Mouse (Mus musculus) hematopoietic stem cell, adult 5-6 weeks (primary cell): ENCODE measurements around the gene Gpr150. TPM values are rescaled to one million over a fixed set of nuclear protein-coding genes. Genes with fewer than 3 reads are reported as not detected.

Experiments
- ATAC-seq, 2 experiments: fragments of 125-278 bp in 1 of 2; replicated peaks in 1 of 2; 2 replicates each; pipeline ENCODE4 v1.8.0; 2016 to 2017; ENCODE audit warnings: inconsistent platforms in 2 of 2, mild to moderate bottlenecking in 2 of 2, moderate number of reproducible peaks in 2 of 2, low read depth in 1 of 2, moderate TSS enrichment in 1 of 2; ENCODE audit not compliant: low FRiP score in 2 of 2, poor library complexity in 2 of 2, severe bottlenecking in 2 of 2, insufficient read depth in 1 of 2, low TSS enrichment in 1 of 2
- total RNA-seq: library from RNA; stranded (forward); fragments of 172-1452, 232-1000 nt; gene quantifications from 2 replicates; pipeline ENCODE4 v1.2.3, GENCODE M21; 2017

The Gpr150 gene
- total RNA-seq: 0.55 and 0.88 TPM in 2 replicates

DNA sequence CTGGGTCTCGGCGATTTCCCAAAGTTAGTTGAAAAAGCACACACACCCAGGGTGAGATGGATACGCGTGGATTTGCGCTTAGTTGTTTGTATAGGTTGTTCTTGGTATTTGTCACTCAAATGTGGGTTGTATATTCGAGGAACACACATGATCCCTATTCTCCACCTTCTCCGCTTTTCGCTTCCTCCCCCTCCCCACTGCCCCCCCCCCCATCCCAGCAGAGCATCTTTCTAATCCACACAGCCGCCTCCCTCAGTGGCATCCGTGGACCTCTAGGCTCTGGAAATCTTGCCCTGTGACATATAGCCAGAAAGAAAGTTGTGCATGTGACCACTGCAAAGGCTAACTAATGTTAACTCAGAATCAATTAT is at the start of gene Gpr150:
Gpr150 (minus strand) TSS at position 101 of the 371 bp plus-strand sequence.
- no peak for ATAC-seq

DNA sequence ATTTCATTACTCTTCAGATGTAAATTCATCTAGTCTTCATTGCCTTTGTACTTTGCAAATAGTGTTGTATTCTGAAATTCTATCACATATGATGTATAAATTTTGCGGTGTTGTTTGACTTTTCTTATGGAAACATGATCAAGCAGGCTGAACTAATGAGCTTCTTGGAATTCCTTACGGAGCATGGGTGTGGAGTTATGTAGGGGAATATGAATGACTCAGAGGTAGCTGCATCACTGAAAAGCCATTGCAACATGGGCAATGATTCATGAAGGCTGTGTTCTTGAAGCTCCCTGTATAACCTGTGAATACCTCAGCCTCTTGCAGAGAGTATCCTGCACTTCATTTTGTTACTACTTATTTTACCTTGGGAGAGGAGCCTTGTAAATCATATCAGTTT is 45.2 kb upstream of the Gpr150 start:
- ATAC-seq: no peak

DNA sequence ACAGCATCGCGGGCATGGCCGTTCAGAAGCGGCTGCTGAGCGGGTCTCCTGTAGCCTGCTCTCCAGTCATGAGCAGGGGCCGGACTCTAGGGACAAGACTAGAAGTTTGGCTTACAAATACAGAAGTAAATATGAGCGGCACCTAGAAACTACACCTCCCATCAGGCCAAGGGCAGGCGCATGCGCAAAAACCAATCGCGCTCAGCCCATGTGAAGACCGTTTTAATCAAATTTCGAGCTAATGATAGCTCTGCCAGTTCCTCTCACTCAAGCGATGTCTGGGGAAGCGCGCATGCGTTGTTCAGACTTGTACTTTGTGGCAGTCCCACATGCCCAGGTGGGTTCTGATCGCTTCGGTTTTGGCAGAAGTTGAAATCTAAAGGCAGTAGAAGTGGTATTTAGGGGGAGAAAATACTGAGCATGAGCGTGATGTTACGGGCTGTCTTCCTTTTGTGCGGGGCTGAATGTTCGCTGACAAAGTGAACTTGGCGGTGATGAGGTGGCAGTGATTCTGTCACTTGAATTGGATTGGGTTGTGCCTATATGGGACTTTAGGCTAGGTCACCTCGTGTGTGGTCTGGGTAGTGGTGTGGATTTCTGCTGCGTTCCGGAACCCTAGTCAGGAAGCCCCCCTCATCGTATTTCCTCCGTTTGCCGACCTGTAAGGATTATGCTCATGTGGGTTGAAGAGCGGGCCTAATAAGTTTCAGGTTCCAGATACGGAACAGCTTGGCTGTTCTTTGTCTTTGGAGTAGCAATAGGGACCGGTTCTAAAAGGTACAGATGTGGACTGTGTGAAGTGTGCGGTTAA is 41.9 kb upstream of the Gpr150 start, which contains the start of the genes Arsk and Ttc37:
Arsk (minus strand) TSS at position 168 of the 811 bp plus-strand sequence.
Ttc37 (plus strand) TSS at position 242 of the 811 bp plus-strand sequence.
- ATAC-seq: peak; percentile 92 to 93

DNA sequence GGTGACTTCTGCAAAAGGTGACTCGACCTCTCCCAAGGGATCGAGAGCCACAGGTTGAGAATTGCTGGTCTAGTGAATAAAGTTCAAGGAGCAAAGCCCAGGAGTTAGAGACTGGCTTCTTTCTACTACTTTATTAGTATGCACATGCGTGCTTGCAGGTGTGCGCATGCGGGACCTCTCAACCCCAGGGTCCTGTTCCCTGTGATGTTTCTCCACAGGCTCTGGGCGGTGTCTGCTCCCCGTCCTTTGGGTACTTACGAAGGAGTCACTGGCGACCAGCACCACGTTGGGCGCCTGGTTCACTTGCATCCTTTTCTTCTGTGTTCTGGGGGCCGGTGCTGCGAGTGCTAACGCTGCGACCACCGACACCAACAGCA is 41.3 kb upstream of the Gpr150 start:
- peak; percentile 65 to 66 for ATAC-seq

DNA sequence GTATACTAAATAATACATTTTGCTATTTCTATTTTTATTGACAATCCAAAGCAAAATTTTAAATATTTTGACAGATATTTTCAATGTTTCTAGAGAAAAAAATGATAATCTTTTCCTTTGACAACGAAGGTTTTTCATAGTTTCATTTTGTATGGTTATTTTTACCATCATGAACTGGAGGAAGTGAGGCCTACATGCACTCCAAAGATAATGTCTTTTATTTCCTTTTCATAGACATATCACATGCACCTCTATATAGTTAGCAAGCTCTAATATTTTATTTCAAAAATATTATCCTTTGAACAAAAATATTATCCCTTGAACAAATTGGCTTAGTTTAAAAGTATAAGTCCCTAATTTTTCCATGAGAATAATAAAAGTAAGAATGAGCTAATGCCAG is 17.5 kb upstream of the Gpr150 start:
- ATAC-seq: peak; percentile 48 to 69; a peak in 3 of 4 replicates

DNA sequence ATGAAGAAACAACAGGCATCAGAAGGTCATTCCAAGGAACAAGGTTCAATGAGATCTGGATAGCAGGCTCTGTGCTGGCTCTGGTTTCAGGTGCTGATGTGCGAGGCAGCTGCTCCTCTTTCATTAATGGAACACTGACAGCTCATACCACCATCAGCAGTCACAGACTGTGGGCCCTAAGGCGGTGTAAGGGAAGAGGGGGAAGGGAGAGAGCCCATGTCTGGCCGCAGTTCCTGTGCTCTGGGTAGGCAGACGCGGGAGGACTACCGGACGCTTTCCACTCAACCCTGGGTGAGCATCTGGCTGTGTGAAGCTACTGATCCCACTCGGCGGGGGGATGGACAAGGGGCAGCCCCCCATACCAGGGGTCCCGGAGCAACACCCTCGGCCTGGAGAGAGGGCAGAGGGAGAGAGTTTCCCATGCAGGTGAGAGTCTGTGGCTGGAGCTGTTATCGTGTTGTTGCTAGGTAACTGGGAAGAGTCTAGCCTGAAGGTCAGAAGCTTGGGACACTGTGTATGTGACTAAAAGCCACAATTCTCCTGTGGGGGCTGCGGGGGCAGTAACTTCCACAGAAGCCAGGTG is 7.7 kb upstream of the Gpr150 start:
- ATAC-seq: no peak

DNA sequence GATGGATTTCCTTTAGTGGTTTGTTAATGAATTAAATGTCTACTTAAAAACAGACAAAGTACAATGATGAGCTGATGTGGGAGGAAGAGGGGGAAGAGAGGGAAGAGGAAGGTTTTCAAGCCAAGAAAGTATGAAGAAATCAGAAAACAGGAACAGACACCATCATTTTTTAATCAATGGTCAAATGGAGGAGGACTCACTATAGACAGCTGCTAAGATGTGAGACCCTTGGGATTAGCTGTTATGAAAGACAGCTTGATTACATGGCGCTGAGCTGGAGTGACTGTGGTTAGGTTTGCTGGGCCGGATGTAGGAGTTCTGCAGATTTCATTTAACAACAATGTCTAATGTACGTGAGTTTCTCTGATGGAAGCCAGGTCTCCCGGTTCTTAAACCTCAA is 6.8 kb upstream of the Gpr150 start:
- ATAC-seq: no peak; a peak in 1 of 4 replicates

DNA sequence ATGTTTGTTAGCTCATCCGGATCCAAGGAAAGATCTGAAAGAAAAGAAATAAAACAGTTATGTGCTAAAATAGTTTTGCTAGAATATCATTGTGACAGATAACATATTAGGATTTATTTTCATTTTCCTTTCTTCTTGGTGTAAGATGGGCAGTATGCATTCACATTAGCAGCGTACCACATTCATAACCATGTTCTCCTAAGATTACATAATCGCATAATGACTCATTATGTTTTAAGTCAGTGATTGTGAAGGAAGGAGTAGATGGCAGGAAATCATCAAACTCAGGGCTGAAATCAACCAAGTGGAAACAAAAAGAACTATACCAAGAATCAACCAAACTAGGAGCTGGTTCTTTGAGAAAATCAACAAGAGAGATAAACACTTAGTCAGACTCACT is 5.8 kb upstream of the Gpr150 start:
- no peak for ATAC-seq

DNA sequence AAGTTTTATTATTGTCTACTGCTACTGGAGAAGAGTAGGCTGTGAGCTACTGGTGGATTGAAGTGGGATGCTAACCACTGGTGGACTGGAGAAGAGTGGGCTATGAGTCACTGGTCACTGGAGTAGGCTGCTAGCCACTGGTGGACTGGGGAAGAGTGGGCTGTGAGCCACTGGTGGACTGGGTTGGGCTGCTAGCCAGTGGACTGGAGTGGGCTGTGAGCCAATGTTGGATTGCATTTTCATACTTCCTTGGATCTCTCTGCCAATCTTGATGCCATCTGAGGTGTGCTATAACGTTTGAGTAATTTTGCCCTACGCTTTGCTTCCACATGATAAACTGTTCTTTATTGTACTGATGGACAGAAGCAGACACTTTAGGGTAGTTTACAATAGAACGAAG is 5.3 kb upstream of the Gpr150 start:
- no peak for ATAC-seq

DNA sequence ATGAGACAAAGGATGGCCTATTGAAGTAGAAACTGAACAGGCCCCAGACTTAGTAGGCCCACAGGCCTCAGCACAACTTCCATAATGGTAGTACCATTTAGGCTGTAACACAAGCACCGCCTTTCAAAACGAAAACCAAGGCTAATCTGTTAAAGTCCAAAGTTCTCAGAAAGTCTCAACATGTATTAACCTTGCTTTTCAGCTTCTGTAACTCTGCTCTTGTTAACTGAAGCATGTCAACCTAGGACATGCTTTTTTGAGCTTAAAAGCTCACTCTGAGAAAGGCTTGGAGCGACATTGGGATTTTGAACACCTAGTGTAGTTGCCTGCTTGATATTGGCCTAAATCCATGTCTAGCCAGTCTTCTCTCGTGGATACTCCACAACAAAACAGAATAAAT is 2.8 kb upstream of the Gpr150 start:
- ATAC-seq: no peak

DNA sequence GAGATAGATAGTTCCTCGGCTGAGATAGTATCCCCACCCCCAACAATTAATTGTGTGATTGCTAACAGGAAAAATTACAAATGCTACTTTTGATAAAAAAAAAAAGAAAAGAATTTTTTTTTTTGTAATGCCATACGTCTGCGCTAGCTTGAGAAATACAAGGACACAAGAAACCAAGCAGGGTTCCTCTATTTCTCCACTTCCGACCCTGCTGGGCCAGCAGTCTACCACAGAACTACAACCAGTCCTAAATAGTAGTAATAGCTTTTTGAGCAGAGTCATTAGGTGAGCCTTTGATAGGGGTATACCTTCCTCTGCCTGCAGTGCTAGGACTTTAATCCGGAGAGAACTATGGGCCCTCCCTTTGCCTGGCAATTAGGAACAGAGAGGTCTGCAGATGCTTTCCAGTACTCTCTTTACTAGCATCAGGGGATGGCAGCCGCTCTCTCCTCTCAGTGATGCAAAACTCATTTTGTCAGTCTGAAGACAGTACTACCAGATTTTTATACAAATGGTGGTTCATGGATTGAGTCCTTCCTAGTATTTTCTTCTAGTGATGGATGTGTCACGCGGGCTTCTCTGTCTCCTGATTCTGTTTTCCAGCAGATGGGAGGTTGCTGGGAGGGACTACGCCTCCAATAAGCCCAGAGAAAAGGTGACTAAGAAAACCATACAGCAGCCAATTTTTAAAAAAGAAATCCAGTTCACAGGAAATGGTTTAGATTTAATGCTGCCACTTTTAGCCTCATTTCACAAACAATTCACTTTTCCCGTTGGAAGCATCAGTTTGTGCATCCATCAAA is 672 bp upstream of the Gpr150 start:
- ATAC-seq: peak in 1 of 2 experiments; percentile 51; a peak in 1 of 4 replicates

DNA sequence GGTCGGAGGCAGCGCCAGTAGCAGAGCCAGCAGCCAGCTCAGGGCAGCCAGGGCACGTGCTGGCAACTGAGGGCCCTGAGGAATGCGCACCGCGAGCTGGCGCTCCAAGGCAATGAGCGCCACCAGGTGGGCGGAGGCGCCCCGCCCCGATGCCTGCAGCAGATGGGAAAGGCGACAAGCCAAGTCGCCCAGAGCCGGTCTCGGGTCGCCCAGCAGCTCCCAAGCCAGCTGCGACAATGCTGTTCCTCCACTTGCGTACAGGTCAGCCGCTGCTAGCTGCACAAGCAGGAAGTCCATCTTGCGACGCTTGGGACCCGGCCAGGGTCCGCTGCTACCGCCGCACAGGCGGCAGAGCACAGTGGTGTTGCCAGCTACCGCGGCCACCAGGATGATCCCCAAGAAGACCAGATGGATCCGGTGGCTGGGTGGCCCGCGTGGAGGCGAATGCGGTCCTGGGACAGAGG is 503 bp downstream of the Gpr150 start:
- ATAC-seq: peak; percentile 63 to 78

DNA sequence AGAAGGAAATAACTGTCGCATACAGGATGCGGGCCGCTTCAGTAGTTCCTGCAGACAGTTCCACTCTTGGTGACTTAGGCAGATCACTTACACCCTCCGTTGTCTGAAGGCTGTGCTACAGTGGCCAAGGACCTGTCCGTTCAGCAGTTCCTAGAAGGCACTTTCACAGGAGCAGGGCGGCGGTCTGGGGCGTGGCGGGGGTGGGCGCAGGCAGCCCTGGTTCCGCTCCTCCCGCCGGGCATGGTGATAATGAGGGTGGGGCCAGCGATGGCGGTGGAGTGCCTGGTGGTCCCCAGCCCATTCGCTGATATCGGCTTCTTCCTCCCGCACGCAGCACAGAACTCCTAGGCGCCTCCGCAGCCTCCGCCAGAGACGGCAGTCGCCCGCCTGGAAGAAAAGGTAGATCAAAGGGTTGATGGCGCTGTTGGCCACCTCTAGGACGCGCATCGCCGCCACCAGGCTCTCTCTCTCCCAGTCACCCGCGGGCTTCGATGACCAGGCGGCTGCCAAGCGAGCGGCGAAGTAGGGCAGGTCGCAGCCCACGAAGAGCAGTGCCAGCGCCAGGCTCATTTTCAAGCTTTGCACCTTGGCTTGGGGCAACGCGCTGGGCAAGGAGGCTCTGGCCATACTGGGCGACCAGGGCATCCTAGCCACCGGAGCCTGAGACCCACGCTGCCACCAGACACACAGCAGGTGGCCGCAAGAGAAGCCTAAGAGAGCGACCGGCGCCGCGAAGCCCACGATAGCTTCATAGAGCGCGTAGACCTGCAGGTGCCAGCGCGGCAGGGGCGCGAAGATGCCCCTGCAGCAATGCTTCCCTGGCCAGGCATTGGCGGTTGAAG is 1.2 kb downstream of the Gpr150 start:
- ATAC-seq: peak; percentile 46 to 59

DNA sequence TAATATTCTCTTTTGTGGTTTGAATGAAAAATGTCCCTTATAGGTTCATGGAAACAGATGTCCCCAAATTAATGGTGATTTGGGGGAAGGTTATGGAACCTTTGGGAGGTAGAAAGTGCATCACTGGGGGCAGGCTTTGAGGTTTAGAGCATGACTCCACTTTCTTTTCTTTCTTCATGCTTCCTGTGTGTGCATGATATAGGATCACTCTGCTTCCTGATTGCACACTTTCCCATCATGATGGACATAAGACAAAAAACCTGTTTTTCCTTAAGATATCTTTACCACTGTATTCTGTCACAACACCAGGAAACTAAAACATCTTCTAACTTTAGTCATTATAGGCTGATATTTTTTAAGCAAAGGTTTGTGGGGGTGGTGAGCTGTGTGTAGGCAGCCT is 11.8 kb downstream of the Gpr150 start:
- no peak for ATAC-seq

DNA sequence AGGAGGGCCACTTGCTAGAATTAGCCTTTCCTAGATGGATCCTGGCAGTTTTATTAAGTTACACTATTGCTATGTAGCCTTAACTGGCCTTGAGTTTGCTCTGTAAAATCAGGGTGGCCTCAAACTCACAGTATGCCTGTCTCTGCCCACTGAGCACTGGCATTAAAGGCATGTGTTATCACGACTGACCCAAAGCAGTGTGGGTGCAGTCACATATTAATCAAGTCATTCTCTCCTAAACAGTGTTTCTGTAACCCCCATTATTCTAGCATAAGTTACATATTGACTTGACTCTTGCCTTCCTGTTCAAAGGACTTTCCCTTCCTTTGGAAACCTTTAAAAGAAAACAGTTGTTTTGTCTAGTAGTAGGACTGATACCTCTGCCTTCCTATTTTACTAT is 14.3 kb downstream of the Gpr150 start:
- ATAC-seq: no peak

DNA sequence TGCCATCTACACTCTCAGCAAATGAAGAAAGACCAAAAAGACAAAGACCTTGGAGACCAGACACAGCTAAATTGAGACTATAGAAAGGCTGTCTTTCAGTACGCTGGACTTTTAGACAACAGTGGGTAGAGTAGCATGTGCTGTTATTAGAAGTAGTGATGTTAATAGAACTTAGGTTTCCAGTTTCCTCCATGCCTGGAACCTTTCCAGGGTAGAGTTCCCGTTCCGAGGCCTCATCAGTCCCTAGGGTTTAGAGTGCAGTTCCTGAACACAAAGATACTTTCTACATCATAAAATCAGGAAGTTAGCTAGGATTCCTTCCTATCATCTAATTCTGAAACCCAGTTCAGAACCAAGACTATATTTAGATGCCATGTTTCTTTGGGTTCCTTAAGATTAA is 32.2 kb downstream of the Gpr150 start:
- no peak for ATAC-seq

DNA sequence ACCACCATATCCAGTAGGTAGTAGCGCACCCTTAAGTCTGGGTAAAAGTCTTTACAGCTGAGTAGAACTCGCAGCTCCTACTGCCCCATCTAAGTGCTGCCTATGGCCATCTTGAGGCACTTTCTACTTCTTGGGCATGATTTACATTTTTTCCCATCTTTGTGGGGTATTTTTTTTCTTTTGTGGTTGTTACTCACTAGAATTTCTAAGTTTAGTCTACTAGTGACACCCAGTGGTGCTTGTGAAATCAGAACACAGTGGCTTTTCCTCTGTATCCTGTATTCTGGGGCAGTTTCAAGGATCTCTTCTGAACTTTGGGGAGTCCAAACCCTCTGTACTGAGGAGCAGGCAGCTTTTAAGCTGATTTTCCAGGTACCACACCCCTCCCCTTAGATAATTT is 35.0 kb downstream of the Gpr150 start:
- 0 out of 4 replicates have a peak, but pooled peaks of 1 of the 2 experiments have one; percentile 8 for ATAC-seq
